Mouse (Mus musculus) testis, adult 2 months (tissue): ENCODE data around the gene Usp1.

ENCODE experiments used
- CTCF ChIP-seq: fragments of 200-500 bp; IDR thresholded peaks from 2 replicates; pipeline ENCODE4 v1.5.1; 2012; ENCODE audit warnings: low read depth, mild to moderate bottlenecking, inconsistent platforms, low read length, moderate library complexity; ENCODE audit not compliant: control insufficient read depth, insufficient read depth, insufficient replicate concordance
- POLR2A ChIP-seq: fragments of 200-500 bp; IDR thresholded peaks from 2 replicates; pipeline ENCODE4 v1.6.1; 2012; ENCODE audit warnings: low read depth, mild to moderate bottlenecking, inconsistent platforms, low read length, moderate library complexity; ENCODE audit not compliant: control insufficient read depth

DNA sequence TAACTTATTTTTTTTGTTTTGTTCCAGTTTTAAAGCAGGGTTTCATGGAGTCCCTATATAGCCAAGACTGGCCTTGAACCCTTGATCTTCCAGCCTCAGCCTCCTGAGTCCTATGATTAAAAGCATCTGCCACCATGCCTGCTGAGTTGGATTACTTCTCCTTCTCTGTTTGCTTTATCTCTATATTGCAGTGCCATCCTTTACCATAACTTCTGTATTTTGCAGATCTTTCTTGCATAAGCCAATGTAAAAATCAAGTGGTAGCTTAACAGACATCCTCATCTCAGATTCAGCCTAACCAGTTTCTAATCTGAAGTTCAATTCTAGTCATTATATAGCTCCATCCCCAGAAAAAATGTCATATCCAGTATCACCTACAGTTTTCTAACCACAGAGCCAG lies 27.0 kb downstream of the Usp1 start:
- TF ChIP-seq POLR2A = no peak
- no peak for TF ChIP-seq CTCF
